25 mouse cellular contexts compared by ENCODE assay signal in genomic region chr4:126707439-126707826, GRCm38 (mm10). TPM values are rescaled to one million over a fixed set of nuclear protein-coding genes. Genes with fewer than 3 reads are reported as not detected.
DNase-seq lines count a peak whose midpoint lies in the region; ATAC-seq and TF ChIP-seq lines count a peak whose summit lies in the region.
"Had no signal": no experiment of that assay in that cellular context is flagged by ENCODE, and none has a peak within 500 bp of the region (broad histone marks: within the 10 kb centered on the region; RNA-seq: fewer than 3 reads in every experiment).

No protein-coding gene starts in this region.

- peaks cover 34% of the 10 kb centered on the region for H3K4me1 ChIP-seq in hindbrain, embryonic 10.5 days (replicated peaks)
- H3K4me1 ChIP-seq in hindbrain, embryonic 11.5 days (replicated peaks; ENCODE audit: control insufficient read depth, insufficient read depth, low read length): peaks cover 7% of the 10 kb centered on the region
- peaks cover 16% of the 10 kb centered on the region for H3K4me1 ChIP-seq in midbrain, embryonic 11.5 days (ENCODE audit: control insufficient read depth, insufficient read depth, low read length)
- no peaks in the 10 kb centered on the region for H3K4me1 ChIP-seq in midbrain, postnatal 0 days (ENCODE audit: insufficient read depth, low read length)
- peaks cover 21% of the 10 kb centered on the region for H3K4me1 ChIP-seq in embryonic facial prominence, embryonic 10.5 days
- peaks cover 15% of the 10 kb centered on the region for H3K4me1 ChIP-seq in embryonic facial prominence, embryonic 13.5 days
- H3K4me1 ChIP-seq: forebrain, embryonic 15.5 days; heart, embryonic 12.5 days; hindbrain, embryonic 15.5 days had no signal

- H3K9ac ChIP-seq in hindbrain, embryonic 11.5 days (ENCODE audit: low read depth, low read length): no peak overlapping the region
- no peak overlapping the region for H3K9ac ChIP-seq in midbrain, embryonic 11.5 days (ENCODE audit: low read length)
- no peak overlapping the region for H3K9ac ChIP-seq in midbrain, postnatal 0 days (replicated peaks; ENCODE audit: low read length, poor library complexity, severe bottlenecking)
- no peak overlapping the region for H3K9ac ChIP-seq in embryonic facial prominence, embryonic 13.5 days
- H3K9ac ChIP-seq: forebrain, embryonic 15.5 days; heart, embryonic 12.5 days; hindbrain, embryonic 15.5 days had no signal

- no peak for DNase-seq in hindbrain, embryonic 10.5 days (ENCODE audit: low spot score)
- no peak for DNase-seq in hindbrain, embryonic 11.5 days (ENCODE audit: low spot score)
- peak; percentile 87 for DNase-seq in midbrain, embryonic 11.5 days (ENCODE audit: low spot score, missing footprints)
- DNase-seq in midbrain, postnatal 0 days (ENCODE audit: low spot score): no peak
- no peak for DNase-seq in embryonic facial prominence, embryonic 10.5 days (ENCODE audit: low spot score)
- DNase-seq in cerebellum, postnatal 25 days: no peak
- DNase-seq: adrenal gland, postnatal 14 days; cerebellum, adult 11-12 months; cerebellum, adult 9-10 months; gastrocnemius, postnatal 36 days; heart, adult 2 months had no signal

- no peak overlapping the region for H3K4me2 ChIP-seq in hindbrain, embryonic 11.5 days (replicated peaks; ENCODE audit: low read depth, low read length)
- peak overlapping the region; percentile 7; the same call in 1 of the 2 replicates for H3K4me2 ChIP-seq in midbrain, embryonic 11.5 days
- H3K4me2 ChIP-seq in midbrain, postnatal 0 days (ENCODE audit: low read depth, low read length, poor library complexity, severe bottlenecking): no peak overlapping the region
- H3K4me2 ChIP-seq in embryonic facial prominence, embryonic 13.5 days: no peak overlapping the region
- H3K4me2 ChIP-seq: forebrain, embryonic 15.5 days; heart, embryonic 12.5 days; hindbrain, embryonic 15.5 days had no signal

- H3K27me3 ChIP-seq in hindbrain, embryonic 10.5 days (ENCODE audit: insufficient read depth, poor library complexity, severe bottlenecking): no peaks in the 10 kb centered on the region
- no peaks in the 10 kb centered on the region for H3K27me3 ChIP-seq in hindbrain, embryonic 11.5 days (ENCODE audit: control insufficient read depth, insufficient read depth, low read length)
- H3K27me3 ChIP-seq in midbrain, embryonic 11.5 days (ENCODE audit: control insufficient read depth, insufficient read depth, low read length): no peaks in the 10 kb centered on the region
- no peaks in the 10 kb centered on the region for H3K27me3 ChIP-seq in midbrain, postnatal 0 days (ENCODE audit: insufficient read depth, low read length)
- no peaks in the 10 kb centered on the region for H3K27me3 ChIP-seq in embryonic facial prominence, embryonic 10.5 days (replicated peaks; ENCODE audit: low read depth, poor library complexity, severe bottlenecking)
- H3K27me3 ChIP-seq in embryonic facial prominence, embryonic 13.5 days: no peaks in the 10 kb centered on the region
- H3K27me3 ChIP-seq: CH12.LX; forebrain, embryonic 15.5 days; heart, embryonic 12.5 days; hindbrain, embryonic 15.5 days; Patski had no signal

- H3K27ac ChIP-seq in hindbrain, embryonic 10.5 days: peak overlapping the region; percentile 71
- no peak overlapping the region for H3K27ac ChIP-seq in hindbrain, embryonic 11.5 days (ENCODE audit: low read depth, low read length)
- H3K27ac ChIP-seq in midbrain, embryonic 11.5 days (ENCODE audit: low read depth, low read length): 0 out of 2 replicates have a peak overlapping the region, but pooled peaks have one; percentile 12
- H3K27ac ChIP-seq in midbrain, postnatal 0 days (ENCODE audit: low read depth, low read length): no peak overlapping the region
- H3K27ac ChIP-seq in embryonic facial prominence, embryonic 10.5 days (replicated peaks): peak overlapping the region; percentile 45; the same call in 1 of the 2 replicates
- H3K27ac ChIP-seq in embryonic facial prominence, embryonic 13.5 days: 0 out of 2 replicates have a peak overlapping the region, but pooled peaks have one; percentile 9
- H3K27ac ChIP-seq: forebrain, embryonic 15.5 days; heart, adult 2 months; hindbrain, embryonic 15.5 days had no signal

- H3K4me3 ChIP-seq in hindbrain, embryonic 10.5 days: no peak overlapping the region
- no peak overlapping the region for H3K4me3 ChIP-seq in hindbrain, embryonic 11.5 days (ENCODE audit: low read depth, low read length)
- H3K4me3 ChIP-seq in midbrain, embryonic 11.5 days (ENCODE audit: low read depth, low read length): no peak overlapping the region
- H3K4me3 ChIP-seq in midbrain, postnatal 0 days (ENCODE audit: low read depth, low read length): no peak overlapping the region
- no peak overlapping the region for H3K4me3 ChIP-seq in embryonic facial prominence, embryonic 10.5 days
- H3K4me3 ChIP-seq in embryonic facial prominence, embryonic 13.5 days: no peak overlapping the region
- H3K4me3 ChIP-seq: forebrain, embryonic 15.5 days; heart, adult 2 months; heart, embryonic 12.5 days; hindbrain, embryonic 15.5 days had no signal

- WGBS in hindbrain, embryonic 10.5 days: 33% methylated on average over 5 of the region's 5 CpGs
- WGBS in hindbrain, embryonic 11.5 days: 47% methylated on average over 5 of the region's 5 CpGs
- WGBS in midbrain, embryonic 11.5 days: 53% methylated on average over 5 of the region's 5 CpGs
- 32% methylated on average over 5 of the region's 5 CpGs for WGBS in midbrain, postnatal 0 days
- 49% methylated on average over 5 of the region's 5 CpGs for WGBS in embryonic facial prominence, embryonic 10.5 days
- 29% methylated on average over 5 of the region's 5 CpGs for WGBS in embryonic facial prominence, embryonic 13.5 days

- ATAC-seq in hindbrain, embryonic 11.5 days (ENCODE audit: low FRiP score): no peak
- no peak for ATAC-seq in midbrain, embryonic 11.5 days (ENCODE audit: low FRiP score)
- ATAC-seq in midbrain, postnatal 0 days (ENCODE audit: low FRiP score): no peak
- no peak for ATAC-seq in embryonic facial prominence, embryonic 13.5 days (ENCODE audit: insufficient number of reproducible peaks, insufficient read depth, low FRiP score, low TSS enrichment, low read depth)
- ATAC-seq: activated CD4-positive, CD25-positive, alpha-beta regulatory T cell, adult 4 months; forebrain, embryonic 15.5 days; inflammation-experienced regulatory T-cells, adult 6 months; intestine, postnatal 0 days; Patski had no signal

- no peaks in the 10 kb centered on the region for H3K9me3 ChIP-seq in hindbrain, embryonic 10.5 days
- no peaks in the 10 kb centered on the region for H3K9me3 ChIP-seq in hindbrain, embryonic 11.5 days (ENCODE audit: control insufficient read depth, low read length)
- no peaks in the 10 kb centered on the region for H3K9me3 ChIP-seq in midbrain, embryonic 11.5 days (ENCODE audit: control insufficient read depth, low read length)
- H3K9me3 ChIP-seq in midbrain, postnatal 0 days (ENCODE audit: low read length): no peaks in the 10 kb centered on the region
- no peaks in the 10 kb centered on the region for H3K9me3 ChIP-seq in embryonic facial prominence, embryonic 10.5 days
- H3K9me3 ChIP-seq in embryonic facial prominence, embryonic 13.5 days: no peaks in the 10 kb centered on the region
- H3K9me3 ChIP-seq: forebrain, embryonic 15.5 days; heart, embryonic 12.5 days; hindbrain, embryonic 15.5 days had no signal

- no peak for TF ChIP-seq CTCF in midbrain, postnatal 0 days (IDR thresholded peaks at IDR 0.05)

- H3K36me3 ChIP-seq in hindbrain, embryonic 10.5 days: peaks cover 91% of the 10 kb centered on the region
- no peaks in the 10 kb centered on the region; the same call in 1 of the 2 replicates for H3K36me3 ChIP-seq in hindbrain, embryonic 11.5 days (ENCODE audit: control insufficient read depth, insufficient read depth, low read length)
- H3K36me3 ChIP-seq in midbrain, embryonic 11.5 days (ENCODE audit: control insufficient read depth, insufficient read depth, low read length): peaks cover 17% of the 10 kb centered on the region
- H3K36me3 ChIP-seq in midbrain, postnatal 0 days (ENCODE audit: insufficient read depth, low read length): peaks cover 55% of the 10 kb centered on the region
- H3K36me3 ChIP-seq in embryonic facial prominence, embryonic 10.5 days (replicated peaks): peaks cover 77% of the 10 kb centered on the region
- peaks cover 68% of the 10 kb centered on the region for H3K36me3 ChIP-seq in embryonic facial prominence, embryonic 13.5 days

RNA-seq across cellular contexts. Expression of gene Tfap2e, which starts 28.6 kb away (rescaled TPM):
- polyA plus RNA-seq in hindbrain, embryonic 10.5 days (2016; fragmentation: Nextera tagmentation; extraction: Ambion mirVana): 0.73 and 1.8 TPM in 2 replicates
- polyA plus RNA-seq in hindbrain, embryonic 11.5 days (2014; fragmentation: Nextera tagmentation; extraction: Ambion mirVana): 0.95 and 0.99 TPM in 2 replicates
- 1.5 and 1.6 TPM in 2 replicates for polyA plus RNA-seq in midbrain, embryonic 11.5 days (2014; fragmentation: Nextera tagmentation; extraction: Ambion mirVana)
- 0.14 TPM in 1 of 2 replicates, not detected in the other for total RNA-seq in midbrain, postnatal 0 days (2014; rRNA removed)
- polyA plus RNA-seq in midbrain, postnatal 0 days (2015; fragmentation: Nextera tagmentation; extraction: Ambion mirVana): 0.15 and 0.31 TPM in 2 replicates
- polyA plus RNA-seq in embryonic facial prominence, embryonic 10.5 days (2016; fragmentation: Nextera tagmentation; extraction: Ambion mirVana): 0.16 TPM in 1 of 2 replicates, not detected in the other
- 0.17 TPM in 1 of 2 replicates, not detected in the other for polyA plus RNA-seq in embryonic facial prominence, embryonic 13.5 days (2015; fragmentation: Nextera tagmentation; extraction: Ambion mirVana)
- total RNA-seq: adrenal gland, adult 18-20 months; adrenal gland, postnatal 14 days; CH12.LX; common myeloid progenitor, adult 5-6 weeks; gastrocnemius, adult 8-10 months; gastrocnemius, postnatal 36 days; heart, adult 2 months; heart, postnatal 25 days had no signal
- polyA plus RNA-seq: activated CD4-positive, CD25-positive, alpha-beta regulatory T cell, adult 4 months; heart, embryonic 12.5 days; heart, embryonic 16.5 days; inflammation-experienced regulatory T-cells, adult 6 months; intestine, postnatal 0 days; Patski had no signal

RNA-seq across cellular contexts. Expression of gene Psmb2, which starts 30.0 kb away (rescaled TPM):
- 581 and 598 TPM in 2 replicates for polyA plus RNA-seq in hindbrain, embryonic 10.5 days (2016; fragmentation: Nextera tagmentation; extraction: Ambion mirVana)
- polyA plus RNA-seq in hindbrain, embryonic 11.5 days (2014; fragmentation: Nextera tagmentation; extraction: Ambion mirVana): 517 and 551 TPM in 2 replicates
- 523 and 552 TPM in 2 replicates for polyA plus RNA-seq in midbrain, embryonic 11.5 days (2014; fragmentation: Nextera tagmentation; extraction: Ambion mirVana)
- total RNA-seq in midbrain, postnatal 0 days (2014; rRNA removed): 196 and 209 TPM in 2 replicates
- 433 and 436 TPM in 2 replicates for polyA plus RNA-seq in midbrain, postnatal 0 days (2015; fragmentation: Nextera tagmentation; extraction: Ambion mirVana)
- polyA plus RNA-seq in embryonic facial prominence, embryonic 10.5 days (2016; fragmentation: Nextera tagmentation; extraction: Ambion mirVana): 587 and 594 TPM in 2 replicates
- 477 and 482 TPM in 2 replicates for polyA plus RNA-seq in embryonic facial prominence, embryonic 13.5 days (2015; fragmentation: Nextera tagmentation; extraction: Ambion mirVana)

RNA-seq across cellular contexts. Expression of gene Ncdn, which starts 45.8 kb away (rescaled TPM):
- 35.6 and 49.1 TPM in 2 replicates for polyA plus RNA-seq in hindbrain, embryonic 10.5 days (2016; fragmentation: Nextera tagmentation; extraction: Ambion mirVana)
- 24.5 and 27.0 TPM in 2 replicates for polyA plus RNA-seq in hindbrain, embryonic 11.5 days (2014; fragmentation: Nextera tagmentation; extraction: Ambion mirVana)
- 22.0 and 23.3 TPM in 2 replicates for polyA plus RNA-seq in midbrain, embryonic 11.5 days (2014; fragmentation: Nextera tagmentation; extraction: Ambion mirVana)
- 322 and 393 TPM in 2 replicates for total RNA-seq in midbrain, postnatal 0 days (2014; rRNA removed)
- polyA plus RNA-seq in midbrain, postnatal 0 days (2015; fragmentation: Nextera tagmentation; extraction: Ambion mirVana): 186 and 194 TPM in 2 replicates
- polyA plus RNA-seq in embryonic facial prominence, embryonic 10.5 days (2016; fragmentation: Nextera tagmentation; extraction: Ambion mirVana): 37.5 and 40.9 TPM in 2 replicates
- polyA plus RNA-seq in embryonic facial prominence, embryonic 13.5 days (2015; fragmentation: Nextera tagmentation; extraction: Ambion mirVana): 29.5 and 30.7 TPM in 2 replicates

RNA-seq across cellular contexts. Expression of gene AU040320, which starts 45.9 kb away (rescaled TPM):
- 25.3 and 31.4 TPM in 2 replicates for polyA plus RNA-seq in hindbrain, embryonic 10.5 days (2016; fragmentation: Nextera tagmentation; extraction: Ambion mirVana)
- polyA plus RNA-seq in hindbrain, embryonic 11.5 days (2014; fragmentation: Nextera tagmentation; extraction: Ambion mirVana): 28.1 and 28.6 TPM in 2 replicates
- polyA plus RNA-seq in midbrain, embryonic 11.5 days (2014; fragmentation: Nextera tagmentation; extraction: Ambion mirVana): 23.8 and 26.2 TPM in 2 replicates
- 35.5 and 38.0 TPM in 2 replicates for total RNA-seq in midbrain, postnatal 0 days (2014; rRNA removed)
- 37.2 and 40.1 TPM in 2 replicates for polyA plus RNA-seq in midbrain, postnatal 0 days (2015; fragmentation: Nextera tagmentation; extraction: Ambion mirVana)
- polyA plus RNA-seq in embryonic facial prominence, embryonic 10.5 days (2016; fragmentation: Nextera tagmentation; extraction: Ambion mirVana): 19.3 and 21.4 TPM in 2 replicates
- polyA plus RNA-seq in embryonic facial prominence, embryonic 13.5 days (2015; fragmentation: Nextera tagmentation; extraction: Ambion mirVana): 15.9 and 17.4 TPM in 2 replicates

Comparison
In these comparisons a context has a peak if more than half of its experiments do, and no peak if none do; other contexts are left out.
1. H3K27ac ChIP-seq: peak in hindbrain, embryonic 10.5 days (single experiment), midbrain, embryonic 11.5 days (single experiment), embryonic facial prominence, embryonic 10.5 days (single experiment) and embryonic facial prominence, embryonic 13.5 days (single experiment); none in hindbrain, embryonic 11.5 days (single experiment) and midbrain, postnatal 0 days (single experiment).